Mouse (Mus musculus) left cerebral cortex, adult 18-20 months (tissue): ENCODE results near the gene Kcna10. TPM values are rescaled to one million over a fixed set of nuclear protein-coding genes. Genes with fewer than 3 reads are reported as not detected.

Source experiments
- DNase-seq, 2 experiments: peaks; one replicate each; pipeline ENCODE4 v3.0.0; 2021 to 2022; ENCODE audit warnings: low spot score in 2 of 2, mixed read lengths in 1 of 2
- long read RNA-seq, 2 experiments: library from polyadenylated mRNA; stranded (forward); transcript quantifications; one replicate each; pipeline ENCODE4 v2.0.0; 2021
- total RNA-seq, 2 experiments: library from RNA; stranded (reverse); gene quantifications; 2 replicates each; pipeline ENCODE4 v1.2.3; 2021

Gene Kcna10
- total RNA-seq, result not detected
- long read RNA-seq, experiment 1, result 0 reads
- long read RNA-seq, experiment 2, result 0 reads

DNA sequence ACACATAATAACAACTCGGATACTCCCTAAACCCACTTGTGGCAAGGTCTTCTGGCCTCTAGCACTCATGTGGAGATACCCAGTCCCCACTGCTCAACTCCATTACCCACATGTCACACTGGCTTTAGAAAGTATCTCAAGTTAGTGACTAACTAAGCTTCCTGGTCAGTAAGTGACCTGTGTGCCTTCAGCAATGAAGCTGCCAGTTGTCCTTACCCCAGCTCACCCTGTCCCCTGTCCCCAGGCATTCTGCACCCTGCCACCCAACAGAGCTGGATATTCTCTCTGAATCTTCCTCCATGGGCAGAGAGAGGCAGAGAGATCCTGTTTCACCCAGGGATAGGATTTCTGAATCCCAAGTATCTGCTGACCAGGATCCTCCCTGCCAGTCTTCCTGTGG lies at the start of gene Kcna10:
Gene Kcna10 (plus strand): TSS at position 301 of the 400 bp plus-strand sequence.
- no peak for DNase-seq

- no peak for DNase-seq
These were observed 48.4 kb upstream of the Kcna10 start for GRCm38 (mm10) chr3:107134457-107134856.

- no peak for DNase-seq
These were observed 35.7 kb upstream of the Kcna10 start for GRCm38 (mm10) chr3:107147126-107147525.

- DNase-seq, result peak; percentile 56 to 70
These were observed 33.9 kb upstream of the Kcna10 start for GRCm38 (mm10) chr3:107149006-107149405.

DNA sequence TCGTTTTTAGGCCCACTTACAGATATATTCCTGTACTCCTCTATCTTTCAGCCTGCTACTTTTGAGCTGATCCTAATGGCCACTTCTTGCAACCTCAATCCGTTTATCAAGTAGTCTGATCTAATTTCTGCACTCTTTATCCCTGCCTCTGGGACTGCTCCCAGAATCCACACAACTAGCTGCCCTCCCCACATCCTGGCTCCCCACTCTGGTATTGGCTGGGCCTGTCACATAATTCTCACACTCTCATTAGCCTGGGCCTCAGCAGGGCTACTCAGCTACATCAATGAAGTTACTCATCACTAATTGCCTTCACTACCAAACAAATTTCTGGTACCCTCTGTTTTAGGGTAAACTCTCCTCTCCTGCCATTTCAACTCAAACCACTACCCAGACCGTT lies 32.4 kb upstream of the Kcna10 start:
- DNase-seq, result no peak

DNA sequence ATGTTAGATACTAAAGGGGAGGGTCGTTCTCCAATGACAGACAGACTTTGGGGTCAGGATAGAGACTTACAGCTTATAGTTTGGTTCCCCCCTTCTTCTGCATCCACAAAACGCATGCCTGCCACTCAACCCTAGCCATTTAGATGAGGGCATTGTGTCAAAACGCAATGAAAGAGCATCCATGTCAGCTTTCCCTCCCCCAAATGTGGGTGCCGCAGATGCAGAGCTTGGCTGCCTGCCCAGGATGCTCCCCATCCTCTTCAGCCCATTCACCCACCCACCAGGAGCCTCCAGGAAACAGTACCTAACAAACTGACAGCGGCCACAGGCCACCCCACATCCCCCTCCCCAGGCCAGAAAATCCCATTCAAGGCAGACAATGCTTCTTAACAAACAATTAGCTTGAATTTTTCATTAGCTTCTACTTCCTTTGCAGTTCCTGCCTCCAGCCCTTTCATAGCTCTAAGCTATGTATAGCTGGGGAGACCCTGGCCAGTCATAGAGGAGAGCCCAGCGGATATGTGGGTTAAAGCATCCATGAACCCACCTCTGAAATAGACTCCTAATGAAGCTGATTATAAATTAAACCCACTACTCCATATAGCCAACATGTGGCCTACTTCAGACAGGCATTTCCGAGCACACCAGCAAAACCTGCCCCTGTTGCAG lies 31.9 kb upstream of the Kcna10 start:
- no peak for DNase-seq

GRCm38 (mm10) chr3:107153772-107154655 lies 28.8 kb upstream of the Kcna10 start:
- no peak for DNase-seq

DNA sequence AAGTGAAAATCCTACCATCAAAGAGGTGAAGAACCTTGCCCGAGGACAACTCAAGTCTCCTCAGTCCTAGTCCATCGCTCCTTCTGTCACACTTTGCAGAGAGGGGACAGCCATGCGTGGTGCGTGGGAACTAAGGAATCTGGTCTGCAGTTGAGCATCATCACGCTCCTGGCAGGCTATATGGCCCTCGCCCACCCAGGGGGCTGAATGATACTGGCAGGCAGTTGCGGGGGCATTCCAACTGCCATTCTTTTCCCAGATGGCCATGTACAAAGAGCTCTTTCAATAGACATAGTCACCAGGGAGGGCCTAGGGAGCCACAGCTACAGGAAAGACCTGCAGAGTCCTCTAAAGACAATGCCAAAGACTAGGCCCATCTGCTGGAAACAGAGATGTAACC lies 24.0 kb upstream of the Kcna10 start:
- no peak for DNase-seq

DNA sequence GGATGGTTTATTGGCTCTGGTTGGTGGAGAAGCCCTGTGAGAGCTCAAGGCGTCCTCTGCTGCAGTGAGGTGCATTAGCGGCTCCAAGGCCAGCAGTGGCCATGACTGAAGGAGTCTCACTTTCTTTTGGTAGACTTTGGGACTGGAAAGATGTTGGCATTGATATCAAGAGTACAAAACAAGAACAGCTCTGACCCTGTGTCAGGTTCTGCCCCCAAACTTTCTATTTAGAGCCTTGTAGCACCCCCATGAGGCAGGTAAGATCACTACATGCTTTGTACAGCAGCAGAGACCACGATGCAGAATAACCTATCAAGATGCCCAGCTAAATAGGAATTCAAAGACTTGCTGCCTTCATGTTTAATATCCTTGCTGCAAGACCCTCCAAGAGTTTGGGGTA lies 23.4 kb upstream of the Kcna10 start:
- peak in 1 of 2 experiments; percentile 41 for DNase-seq

DNA sequence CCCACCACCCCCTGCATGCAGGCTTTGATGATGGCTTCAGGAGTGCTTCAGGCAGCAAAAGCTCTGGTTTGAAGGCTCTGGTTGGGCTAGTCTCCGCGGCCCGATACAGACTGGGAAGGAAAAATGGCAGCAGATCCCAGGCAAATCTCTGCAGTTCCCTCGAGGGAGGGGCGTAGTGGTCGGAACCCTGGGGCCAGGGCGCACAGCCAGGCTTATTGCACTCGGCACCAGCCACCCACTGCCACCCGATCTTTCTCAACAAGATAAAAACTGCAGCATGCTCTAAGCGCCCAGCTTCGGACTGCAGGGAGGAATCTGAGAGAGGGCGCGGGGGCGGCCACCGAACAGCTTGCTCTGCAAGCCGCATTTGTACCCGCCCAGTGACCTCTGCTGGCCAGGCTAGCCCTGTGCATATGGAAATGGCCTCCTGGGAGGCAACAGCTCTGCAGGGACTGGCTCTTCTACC lies 23.0 kb upstream of the Kcna10 start:
- DNase-seq, result peak; percentile 48 to 65

DNA sequence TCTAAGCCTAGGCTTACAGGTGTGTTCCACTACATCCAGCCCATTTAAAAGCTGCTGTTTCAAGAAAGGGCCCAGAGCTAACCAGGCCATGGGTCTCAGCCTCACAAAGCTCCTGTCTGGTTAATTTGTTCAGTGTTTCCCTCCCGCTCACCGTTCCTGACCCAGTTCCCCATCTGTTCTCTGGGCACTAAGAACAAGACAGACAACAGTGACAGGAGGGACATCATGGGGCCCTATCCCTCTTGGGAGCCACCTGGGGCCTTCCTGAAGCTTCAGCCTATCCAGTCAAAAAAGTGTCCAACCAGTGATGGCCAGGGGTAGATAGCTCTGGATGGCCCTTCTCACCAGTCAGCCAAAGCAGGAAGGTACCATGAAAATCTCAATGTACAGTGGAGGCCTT lies 20.1 kb upstream of the Kcna10 start:
- DNase-seq, result no peak

- peak in 1 of 2 experiments; percentile 38 for DNase-seq
These were observed 13.3 kb upstream of the Kcna10 start for GRCm38 (mm10) chr3:107169552-107169951.

DNA sequence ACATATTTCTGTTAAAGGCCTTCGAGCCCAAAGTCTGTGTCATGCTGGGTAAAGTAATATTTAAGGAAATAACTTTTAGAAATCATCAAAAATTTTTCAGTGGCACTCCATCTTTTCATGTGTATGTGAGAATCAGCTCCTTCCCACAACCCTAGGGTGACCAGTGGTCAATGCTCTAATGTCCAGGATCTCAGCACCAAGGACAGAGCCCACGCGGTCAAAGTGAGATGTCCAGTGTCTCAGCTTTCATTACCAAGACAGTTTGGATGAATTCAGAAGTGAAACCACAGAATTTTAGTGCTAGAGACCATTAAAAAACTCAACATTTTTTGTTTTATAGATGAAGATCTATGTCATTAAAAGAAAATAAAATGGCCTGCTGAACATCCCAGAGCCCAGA lies 10.9 kb upstream of the Kcna10 start:
- DNase-seq, result no peak

GRCm38 (mm10) chr3:107172556-107172955 lies 10.3 kb upstream of the Kcna10 start:
- DNase-seq, result no peak

DNA sequence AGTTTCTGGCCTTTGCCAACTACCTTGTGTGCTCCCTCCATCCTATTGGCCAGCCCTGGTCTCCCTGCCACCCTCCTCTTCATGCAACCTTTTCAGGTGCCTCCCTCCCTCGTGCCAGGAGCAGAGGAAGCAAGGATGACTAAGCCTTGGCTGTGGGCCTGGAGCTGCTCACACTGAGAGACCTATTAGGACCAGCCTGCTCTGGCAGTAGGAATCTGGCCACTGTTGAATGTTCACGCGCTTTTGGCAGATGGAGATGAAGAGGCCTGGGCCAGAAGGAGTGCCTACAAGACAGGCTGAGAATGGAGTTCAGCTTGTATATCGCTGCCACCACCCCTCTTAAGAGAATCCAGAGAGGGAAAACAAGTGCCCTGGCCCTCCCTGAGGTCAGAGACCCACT lies 7.4 kb upstream of the Kcna10 start:
- DNase-seq, result no peak

DNA sequence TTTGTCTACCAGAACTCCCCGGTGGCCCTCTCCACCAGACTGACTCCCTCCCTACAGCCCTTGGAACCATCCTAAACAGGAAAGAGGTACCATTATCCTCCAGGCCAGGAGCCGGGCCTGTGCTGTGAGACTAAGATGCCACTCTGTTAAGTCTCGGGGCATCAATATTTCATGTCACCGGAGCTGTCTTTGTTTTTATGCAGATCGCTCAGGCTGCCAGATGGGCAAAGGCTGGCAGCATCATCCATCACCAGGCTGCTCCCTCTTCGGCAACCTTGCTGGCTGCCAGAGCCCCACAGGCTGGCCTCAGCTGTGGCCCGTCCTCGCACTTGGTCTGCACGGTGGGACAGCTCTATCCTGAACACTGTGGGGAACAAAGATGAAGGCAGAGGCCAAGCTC lies 6.4 kb upstream of the Kcna10 start:
- no peak for DNase-seq

DNA sequence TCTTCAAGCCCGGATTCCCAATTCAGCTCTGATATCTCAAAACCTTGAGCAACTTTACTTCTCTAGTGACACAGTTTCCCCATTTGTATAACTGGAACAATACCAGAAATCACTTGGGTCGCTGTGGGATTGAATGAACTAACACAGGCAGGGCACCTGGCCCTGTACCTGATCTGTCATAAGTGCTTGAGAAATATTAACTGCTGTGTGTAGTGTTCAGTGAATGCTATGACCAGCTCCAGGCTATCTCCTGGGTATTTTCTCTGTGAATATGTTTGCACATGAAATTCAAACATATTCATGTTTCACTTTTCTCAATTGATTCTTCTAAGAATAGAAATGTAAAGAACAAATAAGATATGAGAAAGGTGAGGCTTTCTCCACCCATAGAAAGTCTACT lies 2.0 kb upstream of the Kcna10 start:
- DNase-seq, result no peak

DNA sequence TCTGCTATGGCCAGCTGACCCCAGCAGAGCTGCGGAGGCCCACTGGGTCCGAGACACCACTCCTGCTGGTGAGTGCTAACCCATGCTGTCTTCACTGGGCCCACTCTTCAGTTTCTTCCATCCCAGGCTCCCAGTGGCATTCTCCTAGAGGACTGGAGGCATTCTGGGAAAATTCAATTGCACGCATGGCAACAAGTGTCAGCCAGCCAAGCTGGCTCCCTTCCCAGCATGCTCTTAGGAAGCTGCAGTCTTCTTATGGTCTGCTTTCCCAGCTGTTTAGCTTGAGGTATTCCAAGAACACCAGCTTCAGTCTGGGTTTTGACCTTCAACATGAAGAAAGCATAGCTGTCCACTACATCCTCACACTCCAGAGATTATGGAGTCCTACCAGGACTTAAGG lies 322 bp downstream of the Kcna10 start:
- no peak for DNase-seq

DNA sequence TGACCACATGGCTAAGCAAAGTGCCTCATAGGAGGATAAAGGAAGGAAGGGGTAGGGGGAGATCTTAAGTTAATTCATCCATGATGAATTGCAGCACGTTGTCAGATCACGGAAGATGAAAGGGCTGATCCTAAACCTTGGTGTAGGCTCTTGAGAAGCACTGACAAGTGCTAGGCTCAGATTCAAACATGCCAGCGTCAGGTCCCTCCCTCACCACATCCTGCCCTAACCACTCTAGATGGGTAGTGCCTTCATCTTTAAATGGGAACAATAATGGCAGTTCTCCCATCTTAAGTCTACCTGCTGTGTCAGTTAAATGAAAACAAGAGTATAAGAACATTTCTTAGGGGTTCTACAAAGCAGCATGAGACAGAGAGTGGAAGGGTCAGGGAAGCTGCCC lies 2.7 kb downstream of the Kcna10 start:
- DNase-seq, result no peak

DNA sequence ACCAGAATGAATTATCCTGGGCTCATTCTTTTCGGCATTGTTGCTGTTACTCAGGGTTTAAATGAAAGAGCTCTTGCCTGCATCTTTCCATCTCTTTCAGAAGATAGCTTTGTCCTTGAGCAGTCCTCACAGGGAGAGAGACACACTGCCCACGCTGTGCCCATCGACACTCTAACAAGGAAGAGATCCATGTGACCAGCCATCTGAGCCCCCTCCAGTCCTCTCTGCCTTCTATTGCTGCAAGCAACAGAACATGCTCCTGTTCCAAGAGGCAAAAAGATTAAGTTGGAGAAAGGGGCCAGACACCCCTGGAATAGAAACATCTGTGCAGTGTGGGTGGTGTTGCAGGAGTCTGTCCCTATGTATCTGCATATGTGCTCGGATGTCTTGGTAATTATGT lies 4.2 kb downstream of the Kcna10 start:
- DNase-seq, result peak in 1 of 2 experiments; percentile 20

- peak; percentile 74 for DNase-seq
These were observed 5.5 kb downstream of the Kcna10 start for GRCm38 (mm10) chr3:107188226-107188899.
